Mouse (Mus musculus): ENCODE results near the gene Adgrg1. TPM values are rescaled to one million over a fixed set of nuclear protein-coding genes. Genes with fewer than 3 reads are reported as not detected.

Gene Adgrg1
- polyA plus RNA-seq, 1 experiment from 2014 or later: 208 TPM

DNA sequence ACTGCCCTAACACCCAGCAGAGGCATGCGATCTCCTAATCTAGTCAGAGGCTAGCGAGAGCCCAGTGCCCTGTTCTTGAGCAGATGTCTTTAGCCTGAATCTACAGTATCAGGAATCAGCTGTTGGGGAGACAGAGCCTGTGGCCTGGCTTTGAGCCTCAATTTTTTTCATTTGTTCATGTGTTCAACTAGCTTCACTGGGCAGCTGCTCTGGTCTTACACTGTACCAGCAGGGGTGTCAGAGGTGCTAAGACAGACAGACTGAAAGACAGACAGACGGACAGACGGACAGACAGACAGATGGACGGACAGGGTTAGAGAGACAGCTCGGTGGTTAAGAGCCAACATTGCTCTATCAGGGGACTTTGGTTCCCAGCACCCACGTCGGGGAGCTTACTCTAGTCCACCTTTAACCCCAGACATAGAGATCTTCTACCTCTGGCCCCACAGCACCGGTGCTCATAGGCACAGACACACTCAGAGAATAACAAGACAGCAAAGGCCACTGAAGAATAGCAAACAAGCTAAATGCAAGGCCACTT lies 17.0 kb downstream of the Adgrg1 start:
- H3K4me1 ChIP-seq: peaks cover 53% of the 10 kb centered on the region
- no peak for ATAC-seq (ENCODE audit: low FRiP score, low read depth)
- peak overlapping the region; percentile 44; the same call in 1 of the 2 replicates for H3K4me2 ChIP-seq (replicated peaks)
- no peak overlapping the region for H3K9ac ChIP-seq
- H3K27ac ChIP-seq: peak overlapping the region; percentile 11; the same call in 1 of the 2 replicates
- WGBS: 88% methylated on average over 9 of the region's 9 CpGs
- no peak overlapping the region for H3K4me3 ChIP-seq
- H3K9me3 ChIP-seq: no peaks in the 10 kb centered on the region
- no peaks in the 10 kb centered on the region for H3K27me3 ChIP-seq (replicated peaks)
- no peaks in the 10 kb centered on the region for H3K36me3 ChIP-seq

DNA sequence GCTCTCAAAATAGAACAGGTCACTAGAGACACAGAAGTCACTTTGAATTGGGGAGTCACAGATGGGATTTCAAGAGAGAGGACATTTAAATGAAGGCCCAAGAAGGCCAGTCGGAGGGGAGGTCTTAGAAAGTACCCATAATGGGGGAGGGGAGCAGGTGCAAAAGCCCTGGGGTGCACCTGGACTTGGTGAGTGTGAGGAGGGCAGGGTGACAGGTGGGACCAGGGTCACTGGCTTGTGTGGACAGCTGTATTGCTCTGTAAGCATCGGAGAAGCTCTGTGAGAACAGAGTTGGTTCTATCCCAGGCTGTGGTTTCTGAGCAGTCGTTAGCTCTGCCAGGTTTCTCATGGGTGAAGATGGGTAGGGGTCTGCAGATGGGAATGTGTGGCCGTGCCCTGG lies 17.5 kb downstream of the Adgrg1 start:
- Histone ChIP-seq H3K27ac (peak overlapping the region; percentile 11; the same call in 1 of the 2 replicates), H3K36me3 (no peaks in the 10 kb centered on the region), H3K4me3 (no peak overlapping the region), H3K4me1 (peaks cover 52% of the 10 kb centered on the region), H3K27me3 (replicated peaks) (no peaks in the 10 kb centered on the region), H3K4me2 (replicated peaks) (peak overlapping the region; percentile 44; the same call in 1 of the 2 replicates), H3K9ac (no peak overlapping the region), H3K9me3 (no peaks in the 10 kb centered on the region)
- no peak for ATAC-seq (ENCODE audit: low FRiP score, low read depth)
- WGBS: 80% methylated on average over 4 of the region's 4 CpGs

DNA sequence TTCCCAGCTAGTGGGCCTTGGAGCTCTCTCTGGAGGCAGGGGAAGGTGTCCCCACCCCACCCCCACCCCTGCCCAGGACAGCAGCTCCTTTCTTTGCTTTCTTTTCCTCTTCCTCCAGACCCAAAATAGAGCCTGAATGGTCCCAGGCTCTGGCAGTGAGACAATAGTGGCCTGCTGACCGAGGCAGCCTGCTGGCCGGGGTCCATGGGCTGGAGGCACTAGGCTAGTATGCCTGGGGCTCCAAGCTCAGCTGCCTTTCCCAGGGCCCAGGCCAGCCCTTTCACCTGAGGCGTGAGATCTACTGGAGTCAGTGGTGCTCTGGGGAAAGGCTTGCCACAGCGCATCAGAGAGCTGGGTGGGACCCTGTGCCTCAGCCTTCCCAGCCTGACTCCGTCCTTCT lies 18.0 kb downstream of the Adgrg1 start:
- Histone ChIP-seq H3K4me1 (peaks cover 54% of the 10 kb centered on the region), H3K4me2 (replicated peaks) (peak overlapping the region; percentile 44)
- 35% methylated on average over 5 of the region's 5 CpGs for WGBS

DNA sequence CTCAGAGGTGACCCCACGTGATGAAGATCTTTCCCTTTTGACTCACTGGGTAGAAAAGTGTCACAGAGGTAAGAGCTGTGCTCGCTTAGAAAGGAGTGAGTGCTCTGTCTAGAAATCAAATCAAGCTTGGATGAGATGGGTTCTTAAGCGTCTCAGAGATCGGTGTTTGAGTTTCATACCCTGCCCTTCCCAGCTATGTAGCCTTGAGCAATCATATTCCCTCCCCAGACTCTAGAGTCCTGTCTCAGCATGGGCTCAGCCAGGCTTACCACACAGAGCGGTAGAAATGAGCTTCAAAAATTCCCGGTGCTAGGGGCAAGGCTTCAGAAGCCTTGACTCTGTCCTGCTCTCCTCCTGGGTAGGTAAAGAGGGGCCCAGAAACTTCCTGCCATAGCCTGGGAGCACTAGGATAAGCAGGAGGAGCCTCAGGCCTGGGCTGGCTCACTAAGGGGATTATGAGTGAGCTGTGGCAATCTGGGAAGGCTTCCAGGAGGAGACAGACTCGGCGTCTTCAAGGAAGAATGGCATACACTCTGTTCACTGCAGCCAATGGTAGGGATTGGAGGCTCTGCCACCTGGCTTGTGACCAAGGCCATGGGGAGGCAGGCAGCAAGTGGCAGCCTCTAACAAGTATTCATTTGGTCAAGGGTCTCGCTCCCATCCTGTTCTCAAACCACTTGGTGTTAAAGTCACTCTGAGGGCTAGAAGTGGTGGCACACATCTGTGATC lies 18.6 kb downstream of the Adgrg1 start:
- ATAC-seq (ENCODE audit: low FRiP score, low read depth): no peak
- Histone ChIP-seq H3K27ac (peak overlapping the region; percentile 11), H3K27me3 (replicated peaks) (no peaks in the 10 kb centered on the region), H3K4me3 (no peak overlapping the region), H3K4me2 (replicated peaks) (peak overlapping the region; percentile 89), H3K9ac (peak overlapping the region; percentile 92; the same call in 1 of the 2 replicates), H3K36me3 (no peaks in the 10 kb centered on the region), H3K4me1 (peaks cover 61% of the 10 kb centered on the region), H3K9me3 (no peaks in the 10 kb centered on the region)
- 67% methylated on average over 9 of the region's 9 CpGs for WGBS

More for the DNA sequence above, 18.0 kb downstream of the Adgrg1 start:
- Histone ChIP-seq H3K27ac (peak overlapping the region; percentile 11; the same call in 1 of the 2 replicates), H3K36me3 (no peaks in the 10 kb centered on the region), H3K27me3 (replicated peaks) (no peaks in the 10 kb centered on the region), H3K9me3 (no peaks in the 10 kb centered on the region), H3K4me3 (no peak overlapping the region), H3K9ac (no peak overlapping the region)
- no peak for ATAC-seq (ENCODE audit: low FRiP score, low read depth)

DNA sequence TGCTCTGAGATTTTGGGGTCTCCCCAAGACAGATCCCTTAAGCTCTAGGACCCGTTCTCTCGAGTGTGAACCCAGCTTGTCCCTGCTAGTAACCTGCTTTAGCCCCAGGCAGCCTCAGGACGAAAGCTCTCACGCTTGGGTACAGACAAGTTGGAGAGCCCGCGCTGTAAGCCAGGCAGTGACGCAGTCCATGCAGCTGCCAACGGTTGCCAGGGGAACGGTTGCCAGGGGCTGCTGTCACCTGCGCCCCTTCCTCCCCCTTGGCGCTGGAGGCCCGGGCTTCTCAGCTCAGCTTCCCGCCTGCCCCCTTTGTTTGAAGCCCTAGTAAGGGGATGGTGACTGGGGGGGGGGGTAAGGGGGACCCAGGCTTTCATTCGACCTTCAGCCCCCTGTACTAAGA lies 19.5 kb downstream of the Adgrg1 start:
- peak overlapping the region; percentile 62 for H3K4me3 ChIP-seq
- ATAC-seq (ENCODE audit: low FRiP score, low read depth): peak; percentile 90
- H3K27ac ChIP-seq: peak overlapping the region; percentile 95
- H3K4me1 ChIP-seq: peaks cover 69% of the 10 kb centered on the region
- H3K4me2 ChIP-seq (replicated peaks): peak overlapping the region; percentile 89
- no peaks in the 10 kb centered on the region for H3K27me3 ChIP-seq (replicated peaks)
- no peaks in the 10 kb centered on the region for H3K9me3 ChIP-seq
- no peaks in the 10 kb centered on the region for H3K36me3 ChIP-seq
- 3% methylated on average over 14 of the region's 14 CpGs for WGBS
- peak overlapping the region; percentile 92 for H3K9ac ChIP-seq

DNA sequence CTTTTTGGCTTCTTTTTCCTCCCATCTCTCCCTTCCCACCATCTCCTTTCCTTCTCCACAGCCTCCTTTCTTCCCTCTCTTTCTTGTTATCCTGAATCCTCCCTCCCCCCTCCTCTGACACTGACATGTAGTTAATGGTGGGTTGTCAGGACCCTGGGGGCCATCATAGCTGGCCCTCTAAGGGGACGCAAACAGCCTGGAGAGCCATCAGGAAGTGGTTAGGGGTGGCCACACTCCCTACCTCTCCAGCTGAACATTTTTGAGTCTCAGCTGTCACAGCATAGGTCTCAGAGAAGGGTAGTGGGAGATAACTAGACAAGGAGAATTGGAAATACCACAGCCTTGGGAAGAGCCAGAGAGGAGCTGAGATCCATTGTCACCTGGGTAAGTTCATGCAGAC lies 20.0 kb downstream of the Adgrg1 start:
- peak; percentile 51 for ATAC-seq (ENCODE audit: low FRiP score, low read depth)
- peak overlapping the region; percentile 95 for H3K27ac ChIP-seq

DNA sequence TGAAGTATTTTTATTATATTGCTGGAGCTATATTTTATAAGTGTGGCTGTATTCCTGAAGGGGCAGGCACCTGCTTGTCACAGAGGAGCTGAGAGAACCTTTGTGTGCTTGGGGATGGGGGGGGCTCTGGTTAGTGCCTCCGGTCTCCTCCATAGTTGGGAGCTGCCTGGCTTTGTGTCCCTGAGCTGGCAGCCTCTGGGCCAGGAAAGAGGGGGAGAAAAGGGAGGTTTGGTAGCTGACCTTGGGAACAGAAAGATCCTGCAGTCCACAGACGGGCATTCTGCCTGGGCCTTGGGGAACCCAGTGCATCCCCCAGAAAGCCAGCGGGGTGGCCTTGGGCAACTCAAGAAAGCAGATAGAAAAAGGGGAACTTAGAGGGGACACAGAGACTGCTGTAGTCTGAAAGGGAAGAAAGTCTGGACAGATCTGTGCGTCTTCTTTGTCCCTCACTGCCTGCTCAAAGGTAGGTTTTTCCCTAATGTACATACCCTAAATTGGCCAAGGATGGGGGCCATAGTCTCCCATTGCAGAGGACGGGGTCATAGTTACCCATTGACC lies 20.9 kb downstream of the Adgrg1 start:
- Histone ChIP-seq H3K9ac (peak overlapping the region; percentile 92), H3K9me3 (no peaks in the 10 kb centered on the region), H3K4me3 (peak overlapping the region; percentile 62), H3K4me1 (peaks cover 80% of the 10 kb centered on the region), H3K36me3 (no peaks in the 10 kb centered on the region), H3K27ac (peak overlapping the region; percentile 95), H3K4me2 (replicated peaks) (peak overlapping the region; percentile 89), H3K27me3 (replicated peaks) (no peaks in the 10 kb centered on the region)
- no peak for ATAC-seq (ENCODE audit: low FRiP score, low read depth)
- 50% methylated on average over 5 of the region's 5 CpGs for WGBS

More for the DNA sequence above, 20.0 kb downstream of the Adgrg1 start:
- Histone ChIP-seq H3K27me3 (replicated peaks) (no peaks in the 10 kb centered on the region), H3K4me2 (replicated peaks) (peak overlapping the region; percentile 89), H3K9ac (peak overlapping the region; percentile 92), H3K4me3 (peak overlapping the region; percentile 62), H3K4me1 (peaks cover 74% of the 10 kb centered on the region), H3K9me3 (no peaks in the 10 kb centered on the region), H3K36me3 (no peaks in the 10 kb centered on the region)
- 6% methylated on average over 1 of the region's 1 CpGs for WGBS

DNA sequence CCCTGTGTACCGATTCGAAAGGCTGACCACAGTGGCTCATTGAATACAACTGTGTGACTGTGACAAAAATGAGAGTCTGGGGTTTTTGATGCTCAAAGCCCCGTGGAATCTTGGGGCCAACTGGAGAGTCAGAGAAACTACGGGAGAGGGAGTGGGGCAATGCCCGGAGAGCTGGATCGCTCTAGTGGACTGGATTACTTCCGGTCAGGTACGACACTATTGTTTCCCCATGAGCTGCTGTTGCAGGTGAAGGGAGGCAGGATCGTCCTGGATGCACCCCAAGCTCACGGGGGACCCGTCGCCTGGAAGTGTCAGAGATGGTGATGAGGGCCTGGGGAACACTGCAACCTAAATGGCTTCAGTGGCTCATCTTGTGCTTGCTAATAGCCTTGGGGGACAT lies 21.5 kb downstream of the Adgrg1 start:
- Histone ChIP-seq H3K4me1 (peaks cover 80% of the 10 kb centered on the region), H3K9me3 (no peaks in the 10 kb centered on the region), H3K4me3 (peak overlapping the region; percentile 62), H3K27ac (peak overlapping the region; percentile 95; the same call in 1 of the 2 replicates), H3K4me2 (replicated peaks) (peak overlapping the region; percentile 89), H3K27me3 (replicated peaks) (no peaks in the 10 kb centered on the region), H3K9ac (peak overlapping the region; percentile 92), H3K36me3 (no peaks in the 10 kb centered on the region)
- 50% methylated on average over 12 of the region's 12 CpGs for WGBS
- no peak for ATAC-seq (ENCODE audit: low FRiP score, low read depth)

DNA sequence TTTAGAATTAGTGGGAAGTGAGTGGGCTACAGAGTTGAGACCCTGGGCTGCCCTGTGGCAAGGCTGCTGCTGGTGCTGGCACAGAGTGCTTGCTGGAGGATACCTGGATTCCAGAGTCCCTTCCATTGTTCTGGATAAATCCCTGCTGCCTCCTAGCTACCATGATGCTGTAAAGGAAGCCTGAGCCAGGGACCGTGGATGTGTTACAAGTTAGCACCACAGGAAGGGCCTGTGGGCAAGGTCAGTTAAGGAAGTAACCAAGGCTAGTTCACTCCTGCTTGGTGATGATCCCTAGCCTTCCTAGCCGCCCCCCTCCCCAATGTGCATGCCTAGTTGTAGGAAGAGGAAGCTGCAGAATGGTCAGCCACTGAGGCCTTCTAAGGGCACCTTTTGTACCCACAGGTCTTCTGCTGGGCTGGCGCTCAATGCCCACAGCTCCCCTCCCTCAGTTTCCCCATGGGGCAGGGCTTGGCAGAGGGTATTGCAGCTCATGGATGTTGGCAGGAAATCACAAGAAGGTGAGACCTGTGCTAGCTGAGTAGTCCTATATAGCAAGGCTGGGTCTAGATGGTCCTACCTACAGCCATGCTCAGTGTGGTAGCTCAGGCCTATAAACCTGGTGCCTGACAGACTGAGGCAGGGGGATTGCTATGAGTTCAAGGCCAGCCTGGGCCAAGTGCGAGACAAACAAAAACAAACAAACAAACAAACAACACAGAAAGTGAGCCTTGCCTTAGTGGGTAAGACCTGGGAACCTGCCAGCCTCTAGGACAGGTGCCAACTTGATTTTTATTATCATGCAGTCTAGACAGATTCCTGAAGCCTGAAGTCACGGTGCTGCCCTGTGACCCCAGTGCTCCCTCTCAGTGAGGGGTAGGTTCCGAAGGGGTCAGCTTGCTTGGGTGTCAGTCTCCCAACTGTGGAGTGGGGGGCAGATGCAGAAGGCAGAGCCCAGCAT lies 22.6 kb downstream of the Adgrg1 start:
- H3K9ac ChIP-seq: peak overlapping the region; percentile 92
- peak overlapping the region; percentile 57 for H3K27ac ChIP-seq
- H3K27me3 ChIP-seq (replicated peaks): no peaks in the 10 kb centered on the region
- peak overlapping the region; percentile 62 for H3K4me3 ChIP-seq
- H3K36me3 ChIP-seq: peaks cover 3% of the 10 kb centered on the region; the same call in 1 of the 2 replicates
- H3K4me1 ChIP-seq: peaks cover 80% of the 10 kb centered on the region
- no peaks in the 10 kb centered on the region for H3K9me3 ChIP-seq
- WGBS: 53% methylated on average over 6 of the region's 6 CpGs
- peak overlapping the region; percentile 89 for H3K4me2 ChIP-seq (replicated peaks)
- ATAC-seq (ENCODE audit: low FRiP score, low read depth): no peak

DNA sequence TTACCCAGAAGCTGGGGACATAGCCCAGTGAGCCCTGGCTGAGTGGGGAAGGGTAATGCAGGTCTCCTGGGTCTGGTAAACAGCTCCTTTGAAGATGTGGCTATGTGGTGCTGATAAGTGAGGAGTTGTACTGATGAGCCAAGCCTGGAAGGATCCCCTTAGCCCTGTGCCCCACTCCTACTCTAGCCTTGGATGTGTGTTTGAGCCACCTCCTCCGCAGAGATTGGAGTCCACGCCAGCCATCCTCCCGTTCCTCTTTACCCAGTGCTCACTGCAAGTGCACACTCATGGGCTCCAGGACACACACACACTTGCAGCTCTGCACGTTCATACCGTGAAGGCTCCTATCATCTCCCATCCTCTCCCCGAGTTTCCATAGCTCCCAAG lies 23.3 kb downstream of the Adgrg1 start:
- H3K4me3 ChIP-seq: peak overlapping the region; percentile 62
- H3K36me3 ChIP-seq: peaks cover 6% of the 10 kb centered on the region; the same call in 1 of the 2 replicates
- H3K4me2 ChIP-seq (replicated peaks): peak overlapping the region; percentile 89
- 70% methylated on average over 6 of the region's 6 CpGs for WGBS
- H3K27ac ChIP-seq: peak overlapping the region; percentile 57; the same call in 1 of the 2 replicates
- peak overlapping the region; percentile 92 for H3K9ac ChIP-seq
- ATAC-seq (ENCODE audit: low FRiP score, low read depth): no peak
- no peaks in the 10 kb centered on the region for H3K9me3 ChIP-seq
- H3K4me1 ChIP-seq: peaks cover 77% of the 10 kb centered on the region
- no peaks in the 10 kb centered on the region for H3K27me3 ChIP-seq (replicated peaks)

DNA sequence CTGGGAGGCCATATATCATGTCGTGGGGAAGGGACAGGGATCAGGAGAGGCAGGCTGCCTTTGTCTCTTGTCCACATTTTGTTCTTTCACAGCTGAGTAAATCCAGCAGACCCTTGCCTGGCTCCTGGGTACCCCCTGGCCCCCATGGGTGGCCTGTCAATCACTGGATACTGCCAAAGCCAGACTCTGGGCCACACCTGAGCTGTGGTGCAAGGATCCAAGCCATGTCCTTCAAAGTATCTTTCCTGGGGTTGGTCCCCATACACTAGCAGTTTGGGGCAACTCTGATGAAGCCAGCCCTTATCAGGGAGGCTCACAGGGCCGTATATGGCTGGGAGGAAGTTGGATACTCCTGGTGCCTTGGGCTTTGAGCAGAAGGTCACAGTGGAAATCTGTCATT lies 23.9 kb downstream of the Adgrg1 start:
- peak overlapping the region; percentile 62 for H3K4me3 ChIP-seq
- 45% methylated on average over 2 of the region's 2 CpGs for WGBS
- H3K9ac ChIP-seq: peak overlapping the region; percentile 92
- H3K9me3 ChIP-seq: no peaks in the 10 kb centered on the region
- peak overlapping the region; percentile 57 for H3K27ac ChIP-seq
- ATAC-seq (ENCODE audit: low FRiP score, low read depth): no peak
- peak overlapping the region; percentile 89 for H3K4me2 ChIP-seq (replicated peaks)
- no peaks in the 10 kb centered on the region for H3K27me3 ChIP-seq (replicated peaks)
- peaks cover 12% of the 10 kb centered on the region for H3K36me3 ChIP-seq
- peaks cover 71% of the 10 kb centered on the region for H3K4me1 ChIP-seq

All from neural tube, embryonic 12.5 days (tissue).